Mouse (Mus musculus) gastrocnemius, postnatal 25 days (tissue): ENCODE data around the gene Astn2. TPM values are rescaled to one million over a fixed set of nuclear protein-coding genes. Genes with fewer than 3 reads are reported as not detected.

Source experiments
- DNase-seq: peaks from one replicate; pipeline ENCODE4 v3.0.0; 2022
- total RNA-seq, 2 experiments: library from RNA; stranded (reverse); gene quantifications; 1 replicate in 1 of 2; 2 replicates in 1 of 2; pipeline ENCODE4 v1.2.3; 2021

Astn2 gene
- total RNA-seq, 2 experiments from 2014 or later: 0.24 to 0.97 TPM

DNA sequence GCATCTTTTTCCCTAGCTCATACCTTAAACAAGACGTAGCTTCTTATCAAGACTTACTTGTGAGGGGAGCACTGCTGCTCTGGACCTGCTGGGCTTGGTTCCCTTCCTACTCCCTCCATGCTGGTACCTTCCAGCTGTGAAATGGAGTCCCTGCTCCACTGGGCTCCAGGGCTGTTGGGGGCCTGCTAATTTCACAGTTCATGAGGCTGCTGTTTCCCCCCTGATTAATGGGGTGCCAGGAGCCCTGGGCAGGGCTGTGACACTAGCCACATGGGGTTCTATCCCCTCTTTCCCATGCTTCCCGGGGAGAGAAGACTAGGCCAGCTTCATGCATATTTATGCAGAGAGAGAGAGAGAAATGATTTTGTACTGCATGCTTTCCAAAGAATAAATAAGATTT is 234.9 kb downstream of the Astn2 start:
- no peak for DNase-seq

DNA sequence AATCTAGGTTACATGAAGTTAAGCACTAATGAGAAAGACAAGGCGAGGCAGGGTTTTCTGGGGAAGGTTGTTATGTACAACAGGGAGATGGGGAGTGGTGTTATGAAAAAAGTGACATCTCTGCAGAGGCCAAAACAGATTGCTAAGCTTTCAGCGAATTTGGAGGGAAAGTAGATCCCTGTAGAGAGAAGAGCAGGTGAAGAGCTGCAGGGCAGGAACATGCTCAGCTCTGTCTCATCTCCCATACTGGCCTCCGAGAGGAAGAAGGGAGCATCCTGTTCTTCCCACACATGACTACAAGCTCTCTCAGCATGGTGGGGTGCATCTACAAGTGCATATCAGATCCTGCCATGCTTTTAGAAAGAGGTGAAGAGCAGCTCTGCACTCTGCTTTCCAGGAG is 245.7 kb downstream of the Astn2 start:
- no peak for DNase-seq

- no peak for DNase-seq
These were observed 246.8 kb downstream of the Astn2 start for GRCm38 (mm10) chr4:66157439-66158113.

- no peak for DNase-seq
These were observed 257.9 kb downstream of the Astn2 start for GRCm38 (mm10) chr4:66146546-66146945.

DNA sequence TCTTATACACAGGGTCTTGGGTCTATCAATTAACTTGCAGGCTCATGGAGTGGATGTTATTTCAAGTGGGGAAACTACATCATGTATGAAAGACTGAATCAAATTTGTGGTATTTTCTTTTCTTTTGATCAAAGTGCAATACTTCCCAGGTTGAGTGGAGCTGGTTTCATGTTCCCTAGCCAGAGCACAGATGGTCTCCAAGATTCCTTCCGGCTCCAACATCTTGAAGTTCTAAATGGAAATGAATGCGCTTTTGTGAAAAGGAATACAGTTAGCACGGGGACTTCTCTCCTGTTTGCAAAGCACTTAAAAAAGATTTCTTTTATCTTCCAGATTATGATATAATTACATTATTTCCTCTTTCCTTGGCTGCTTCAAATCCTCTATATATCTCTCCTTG is 278.2 kb downstream of the Astn2 start:
- DNase-seq: no peak

- no peak for DNase-seq
These were observed 281.5 kb downstream of the Astn2 start for GRCm38 (mm10) chr4:66122766-66123358.

DNA sequence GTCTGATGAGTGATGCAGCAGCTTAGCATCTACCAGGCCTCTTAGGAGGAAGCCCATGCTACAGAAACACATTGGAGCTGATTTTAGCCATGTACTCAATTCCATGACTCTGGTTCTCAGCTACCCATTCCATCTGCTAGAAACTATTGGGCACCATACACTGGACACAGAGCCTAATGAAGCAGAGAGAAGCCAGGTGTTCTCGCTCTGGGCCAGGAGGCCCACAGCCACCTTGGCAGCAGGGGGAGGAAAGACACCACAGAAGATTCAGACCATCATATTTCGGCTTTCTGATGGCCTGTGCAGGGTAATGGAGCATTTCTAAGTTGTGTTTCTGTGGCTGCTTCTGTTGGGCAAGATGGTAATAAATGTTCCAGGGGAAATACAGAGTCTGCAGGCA is 290.2 kb downstream of the Astn2 start:
- DNase-seq: no peak

GRCm38 (mm10) chr4:66102037-66102436 is 302.4 kb downstream of the Astn2 start:
- no peak for DNase-seq

GRCm38 (mm10) chr4:66097629-66098028 is 306.8 kb downstream of the Astn2 start:
- DNase-seq: no peak

DNA sequence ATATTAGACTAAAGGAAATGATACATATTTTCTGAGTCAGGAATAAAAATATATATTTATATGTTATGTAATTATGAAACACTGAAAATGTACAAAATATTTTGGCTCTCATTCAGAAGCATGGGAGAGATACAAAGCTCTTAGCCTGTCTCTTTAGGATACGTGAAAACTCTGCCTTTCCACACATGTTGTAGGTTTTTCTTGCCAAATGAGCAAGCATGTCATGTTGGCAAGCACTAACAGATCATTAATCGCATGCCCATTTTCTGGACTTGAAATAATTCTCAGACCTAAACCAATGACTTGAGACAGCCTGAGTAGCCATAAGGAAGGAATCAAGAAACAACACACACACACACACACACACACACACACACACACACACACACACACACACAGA is 308.3 kb downstream of the Astn2 start:
- no peak for DNase-seq

- no peak for DNase-seq
These were observed 347.2 kb downstream of the Astn2 start for GRCm38 (mm10) chr4:66057161-66057560.

- no peak for DNase-seq
These were observed 348.7 kb downstream of the Astn2 start for GRCm38 (mm10) chr4:66055690-66056089.

DNA sequence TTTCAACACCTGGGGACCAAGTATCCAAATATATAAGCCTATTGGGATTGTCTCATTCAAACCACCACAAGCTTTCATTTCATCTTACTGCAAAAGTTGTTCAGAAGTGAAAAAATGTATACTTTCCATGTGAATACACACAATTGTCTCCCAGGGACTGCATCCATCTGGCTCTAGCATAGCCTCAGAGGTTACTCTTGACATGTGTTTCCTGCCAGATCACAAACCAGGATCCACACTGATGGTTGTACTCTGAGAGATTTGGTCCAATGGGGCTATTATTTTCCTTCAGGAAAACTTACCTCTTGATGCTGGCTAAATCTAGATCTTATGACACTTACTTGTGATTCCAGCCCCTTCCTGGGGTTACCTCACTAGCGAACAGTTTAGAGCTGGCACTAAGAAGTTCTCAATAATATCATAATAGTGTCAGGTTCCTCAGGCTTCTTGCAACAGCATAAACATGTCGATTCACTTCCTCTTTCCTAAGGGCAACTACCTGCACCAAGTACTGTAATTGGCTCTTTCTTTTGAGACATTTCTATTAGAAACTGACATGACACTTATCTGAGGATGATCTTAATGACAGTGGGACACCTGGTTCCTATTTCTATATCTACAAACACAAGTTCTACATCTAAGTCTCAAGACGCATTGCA is 361.3 kb downstream of the Astn2 start:
- DNase-seq: no peak

- no peak for DNase-seq
These were observed 370.6 kb downstream of the Astn2 start for GRCm38 (mm10) chr4:66033826-66034225.

DNA sequence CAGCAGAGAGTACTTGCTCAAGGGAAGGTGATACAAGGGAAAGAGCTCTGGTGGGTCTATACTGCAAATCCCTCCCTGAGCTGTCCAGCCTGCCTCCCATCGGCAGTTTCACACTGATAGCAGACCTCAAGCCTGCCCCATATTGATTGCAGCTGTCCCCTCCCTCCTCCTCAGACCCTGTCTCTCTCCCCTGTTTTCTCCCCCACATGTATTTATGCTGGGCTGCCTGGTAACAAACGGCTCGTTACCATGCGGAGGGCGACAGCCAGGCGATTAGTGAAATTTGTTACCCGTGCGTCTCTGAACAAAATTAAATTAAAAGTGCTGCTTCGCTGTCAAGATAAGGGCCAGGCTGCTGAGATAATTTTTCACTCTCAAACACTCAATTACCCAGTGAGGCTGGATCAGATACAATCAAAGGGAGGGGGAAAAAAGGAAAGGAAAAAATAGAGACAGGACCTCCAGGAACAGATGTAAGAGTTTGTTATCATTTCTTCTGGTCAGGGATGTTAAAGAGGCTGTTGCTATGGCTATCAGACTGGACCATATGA is 373.0 kb downstream of the Astn2 start:
- no peak for DNase-seq

DNA sequence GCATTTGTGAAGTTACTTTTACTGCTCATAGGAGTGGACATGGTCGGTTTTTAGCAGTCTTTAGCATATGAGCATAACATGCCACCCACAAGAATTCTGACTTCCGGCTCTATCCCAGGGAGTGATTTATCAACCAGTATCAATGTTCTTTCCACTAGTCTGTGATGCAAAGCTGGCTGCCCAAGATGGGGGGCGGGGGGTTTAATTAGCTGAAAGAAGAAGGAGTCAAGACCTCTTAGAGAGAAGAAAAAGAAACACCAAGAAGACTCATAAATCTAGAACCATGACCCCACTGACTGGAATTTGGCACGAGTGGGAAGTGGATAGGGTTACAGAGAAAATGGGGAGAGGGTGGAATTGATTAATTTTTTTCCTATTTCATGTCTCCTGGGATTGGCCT is 374.5 kb downstream of the Astn2 start:
- no peak for DNase-seq

DNA sequence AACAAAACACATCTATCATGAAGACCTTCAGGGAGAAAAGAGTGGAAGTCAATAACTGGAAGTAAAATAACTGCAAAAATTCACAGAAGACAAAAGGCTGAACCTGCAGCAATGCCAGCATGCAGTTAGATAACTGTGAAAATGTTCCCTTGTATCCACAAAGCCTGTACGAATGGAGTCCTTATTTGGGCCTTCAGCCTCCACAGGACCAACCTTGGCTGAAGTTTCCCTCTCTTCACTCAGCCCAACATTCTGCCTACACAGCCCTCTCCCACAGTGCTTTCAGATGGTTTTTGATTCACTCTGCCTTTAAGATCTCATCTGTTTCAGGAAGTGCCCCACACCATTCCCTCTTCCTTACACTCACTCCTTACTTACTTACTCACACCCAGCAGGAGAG is 376.5 kb downstream of the Astn2 start:
- DNase-seq: no peak

- DNase-seq: peak; percentile 14
These were observed 378.9 kb downstream of the Astn2 start for GRCm38 (mm10) chr4:66025393-66026062.

GRCm38 (mm10) chr4:66002936-66003335 is 401.5 kb downstream of the Astn2 start:
- no peak for DNase-seq

DNA sequence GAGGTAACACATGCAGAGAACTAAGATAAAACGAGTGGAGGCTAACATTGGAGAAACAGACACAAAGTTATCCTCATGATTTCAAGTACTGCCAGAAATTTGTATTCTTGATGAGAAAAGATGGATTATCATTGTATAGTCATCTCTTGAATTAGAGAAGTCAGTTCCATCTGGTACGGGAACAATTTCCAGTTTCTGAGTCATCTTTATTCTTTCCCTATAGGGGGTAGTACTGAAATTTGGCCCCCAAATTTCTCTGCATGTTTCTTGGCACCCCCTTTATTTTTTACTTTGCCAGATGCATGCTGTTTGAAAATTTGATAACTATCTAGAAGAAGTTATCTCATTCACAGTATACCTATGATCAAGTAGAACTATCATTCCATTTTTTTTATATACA is 420.8 kb downstream of the Astn2 start:
- DNase-seq: no peak

GRCm38 (mm10) chr4:65982882-65983281 is 421.5 kb downstream of the Astn2 start:
- no peak for DNase-seq

DNA sequence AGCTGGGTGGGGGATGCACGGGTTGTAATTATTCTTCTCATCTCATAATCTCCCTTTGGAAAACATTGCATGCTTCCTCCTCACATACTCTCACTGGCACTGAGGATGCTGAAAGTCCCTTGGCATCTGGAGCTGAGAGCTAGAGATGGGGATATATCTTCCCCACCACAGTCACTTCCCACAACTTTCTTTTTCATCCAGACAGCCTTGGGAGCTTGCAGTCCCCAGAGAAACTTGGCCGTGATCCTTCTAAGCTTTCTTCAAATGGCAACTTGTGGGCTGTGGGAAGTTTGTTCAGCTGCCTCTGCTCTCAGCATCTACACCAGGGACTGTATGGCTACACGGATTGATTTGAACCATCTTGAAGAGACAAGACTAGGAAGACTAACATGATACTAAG is 428.2 kb downstream of the Astn2 start:
- no peak for DNase-seq

GRCm38 (mm10) chr4:65972395-65972794 is 432.0 kb downstream of the Astn2 start:
- DNase-seq: no peak
